Mouse (Mus musculus) kidney, postnatal 0 days (tissue): ENCODE data around the gene Sh3tc1. TPM values are rescaled to one million over a fixed set of nuclear protein-coding genes. Genes with fewer than 3 reads are reported as not detected.
A peak's percentile ranks its signal among the peaks of the same experiment; 100 is the strongest.

ENCODE experiments used
- ATAC-seq: fragments of 200-750 bp; cut with Nextera tagmentation; replicated peaks from 2 replicates; pipeline ENCODE4 v1.8.0; 2017; ENCODE audit warnings: low read depth, moderate number of reproducible peaks, moderate TSS enrichment, moderate library complexity; ENCODE audit not compliant: low FRiP score
- DNase-seq: peaks from one replicate; pipeline ENCODE4 v3.0.0-alpha.2; 2016; ENCODE audit warnings: low spot score
- H3K27ac ChIP-seq: fragments of 300-500 bp; sonication (generic); 2 replicates; pipeline ENCODE4 v1.5.1; 2014; ENCODE audit warnings: mild to moderate bottlenecking
- H3K27me3 ChIP-seq: fragments of 300-500 bp; sonication (generic); 2 replicates; pipeline ENCODE4 v1.6.1; 2014; ENCODE audit warnings: low read length, mixed read lengths; ENCODE audit not compliant: insufficient read depth
- H3K36me3 ChIP-seq: fragments of 300-500 bp; sonication (generic); 2 replicates; pipeline ENCODE4 v1.6.1; 2014; ENCODE audit warnings: low read length, mixed read lengths; ENCODE audit not compliant: insufficient read depth
- H3K4me1 ChIP-seq: fragments of 300-500 bp; sonication (generic); replicated peaks from 2 replicates; pipeline ENCODE4 v1.6.1; 2014; ENCODE audit warnings: antibody characterized with exemption, low read length, mixed read lengths; ENCODE audit not compliant: insufficient read depth
- H3K4me2 ChIP-seq: fragments of 300-500 bp; sonication (generic); 2 replicates; pipeline ENCODE4 v1.6.1; 2014; ENCODE audit warnings: mild to moderate bottlenecking, low read length, moderate library complexity, mixed read lengths
- H3K4me3 ChIP-seq: fragments of 300-500 bp; sonication (generic); replicated peaks from 2 replicates; pipeline ENCODE4 v1.5.1; 2014; ENCODE audit warnings: low read depth, low read length
- H3K9ac ChIP-seq: fragments of 300-500 bp; sonication (generic); 2 replicates; pipeline ENCODE4 v1.6.1; 2014; ENCODE audit warnings: low read depth, low read length
- H3K9me3 ChIP-seq: fragments of 300-500 bp; sonication (generic); replicated peaks from 2 replicates; pipeline ENCODE4 v1.6.1; 2016; ENCODE audit warnings: low read length, inconsistent platforms, mixed read lengths
- CTCF ChIP-seq: IDR thresholded peaks from 2 replicates; pipeline ENCODE4 v1.5.1; 2016; ENCODE audit warnings: antibody characterized with exemption, low read depth, mild to moderate bottlenecking, moderate library complexity
- WGBS: fragments of 180-500 bp; shearing (Covaris S2); extraction: QIAGEN DNeasy Blood & Tissue Kit; methylation state at CpG from one replicate; pipeline ENCODE4 v1.1.7; 2014; 5-methylcytosine and 5-hydroxymethylcytosine counted together
- polyA plus RNA-seq: library from polyadenylated mRNA; unstranded; fragments of >200 nt; fragmentation: Nextera tagmentation; extraction: Ambion mirVana; gene quantifications from 2 replicates; pipeline ENCODE4 v1.2.1, GENCODE M21; 2015

Sh3tc1 gene
- polyA plus RNA-seq, 1 experiment from 2014 or later, result 19.0 TPM

DNA sequence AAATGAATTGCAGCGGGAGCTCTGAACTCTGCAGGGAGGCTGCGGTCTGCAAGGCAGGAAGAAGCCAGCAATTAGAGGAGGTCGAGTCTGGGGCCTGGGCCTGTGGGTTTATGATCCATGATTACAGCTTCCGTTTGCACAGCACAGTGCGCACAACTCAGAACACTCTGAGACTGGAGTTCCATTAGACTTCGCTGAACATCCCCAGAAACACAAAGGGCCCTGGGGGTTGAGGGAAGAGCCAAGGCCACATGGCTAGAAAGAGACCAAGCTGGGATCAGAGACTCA is 34.3 kb upstream of the Sh3tc1 start:
- peak; percentile 55 for ATAC-seq
- no peaks in the 10 kb centered on the region for H3K36me3 ChIP-seq
- WGBS, result 4% methylated on average over 6 of the region's 6 CpGs
- H3K4me1 ChIP-seq, result 0 out of 2 replicates have a peak, but pooled peaks cover 5% of the 10 kb centered on the region
- no peak overlapping the region for H3K4me3 ChIP-seq
- peak; percentile 45 for DNase-seq
- no peak overlapping the region for H3K4me2 ChIP-seq
- H3K9me3 ChIP-seq, result no peaks in the 10 kb centered on the region
- no peak overlapping the region for H3K27ac ChIP-seq
- no peak for TF ChIP-seq CTCF
- no peak overlapping the region for H3K9ac ChIP-seq
- H3K27me3 ChIP-seq, result no peaks in the 10 kb centered on the region

DNA sequence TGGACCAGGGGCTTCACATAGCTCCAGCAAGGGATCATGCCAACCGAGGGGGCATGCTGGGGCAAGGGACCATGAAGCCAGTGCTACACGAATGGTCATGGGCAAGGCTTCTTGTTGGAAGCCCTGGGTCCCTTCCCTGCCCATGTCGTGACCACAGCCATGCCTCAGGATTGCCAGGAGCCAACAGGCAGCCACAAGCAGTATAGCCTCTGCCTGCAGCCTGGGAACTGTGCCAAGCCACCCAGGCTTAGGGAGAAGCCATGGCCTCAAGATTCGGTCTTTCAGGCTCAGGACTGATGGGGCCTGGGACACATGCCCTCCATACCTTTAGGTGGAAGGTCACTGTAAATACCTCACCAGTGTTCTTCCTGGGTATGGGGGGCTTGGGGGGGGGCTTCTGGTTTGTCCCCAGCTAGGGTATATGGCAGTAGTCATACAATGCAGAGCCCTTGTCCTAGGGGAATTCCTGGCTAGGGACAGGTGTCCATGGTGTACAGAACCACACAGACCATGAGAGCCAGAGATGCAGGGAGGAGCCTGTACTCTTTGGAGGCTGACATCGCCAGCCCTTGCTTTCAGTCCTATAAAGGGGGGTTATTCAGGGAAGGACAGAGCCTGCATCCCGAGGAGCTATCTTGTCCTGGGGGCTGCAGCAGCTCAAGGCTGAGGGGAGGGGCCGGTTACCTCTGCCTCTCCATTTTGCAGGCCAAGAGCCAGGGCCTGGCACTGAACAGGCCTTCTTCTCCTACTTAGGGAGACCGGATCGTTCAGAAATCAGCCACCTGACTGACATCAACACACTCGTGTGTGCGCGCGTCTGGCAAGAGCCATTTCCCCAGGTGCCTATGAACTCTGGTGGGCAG is 33.7 kb upstream of the Sh3tc1 start:
- Histone ChIP-seq H3K36me3 (no peaks in the 10 kb centered on the region), H3K9ac (no peak overlapping the region), H3K4me2 (no peak overlapping the region), H3K27me3 (no peaks in the 10 kb centered on the region), H3K4me1 (0 out of 2 replicates have a peak, but pooled peaks cover 5% of the 10 kb centered on the region), H3K27ac (no peak overlapping the region), H3K9me3 (no peaks in the 10 kb centered on the region), H3K4me3 (no peak overlapping the region)
- DNase-seq (no peak), ATAC-seq (0 out of 2 replicates have a peak, but pooled peaks have one; percentile 2)
- TF ChIP-seq CTCF, result no peak
- 45% methylated on average over 13 of the region's 13 CpGs for WGBS

DNA sequence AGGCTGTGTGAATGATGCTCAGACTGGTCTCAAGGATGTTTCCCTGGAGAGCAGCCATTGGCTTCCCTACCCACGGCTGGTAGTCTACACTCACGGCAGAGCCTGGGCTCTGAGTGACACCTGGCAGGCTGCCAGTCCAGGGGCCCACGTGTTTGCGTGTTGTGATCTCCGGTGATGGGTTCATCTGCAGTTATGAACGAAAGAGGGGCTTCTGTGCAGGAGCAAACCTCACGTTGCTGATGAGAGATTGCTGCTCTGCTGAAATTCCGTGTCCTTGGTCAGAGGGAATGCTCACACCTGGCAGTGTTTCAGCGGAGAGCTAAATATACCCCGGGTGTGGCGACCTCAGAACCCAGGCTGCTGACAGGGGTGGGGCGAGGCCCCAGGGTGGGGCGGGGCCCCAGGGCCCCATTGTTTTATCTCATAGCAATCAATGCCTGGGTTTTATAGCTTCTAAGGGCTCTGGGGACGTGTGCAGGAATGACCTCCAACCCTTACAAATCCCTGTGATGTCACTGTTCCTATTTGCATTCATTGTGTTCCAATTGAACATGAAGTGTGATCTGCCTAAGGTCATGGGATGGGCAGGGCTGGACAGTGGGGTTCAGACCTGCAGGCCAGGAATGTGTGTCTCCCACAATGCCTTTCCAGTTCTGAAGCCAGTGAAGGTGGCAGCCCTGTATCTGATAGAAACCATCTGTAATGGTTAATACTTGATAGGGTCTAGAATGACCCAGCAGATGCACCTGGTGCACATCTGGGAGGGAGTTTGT is 31.3 kb upstream of the Sh3tc1 start:
- H3K9me3 ChIP-seq, result no peaks in the 10 kb centered on the region
- no peak for TF ChIP-seq CTCF
- no peak overlapping the region for H3K27ac ChIP-seq
- no peak overlapping the region for H3K9ac ChIP-seq
- ATAC-seq (no peak), DNase-seq (no peak)
- no peak overlapping the region for H3K4me2 ChIP-seq
- WGBS, result 40% methylated on average over 14 of the region's 14 CpGs
- 0 out of 2 replicates have a peak, but pooled peaks cover 5% of the 10 kb centered on the region for H3K4me1 ChIP-seq
- no peaks in the 10 kb centered on the region for H3K27me3 ChIP-seq
- no peak overlapping the region for H3K4me3 ChIP-seq
- no peaks in the 10 kb centered on the region for H3K36me3 ChIP-seq

DNA sequence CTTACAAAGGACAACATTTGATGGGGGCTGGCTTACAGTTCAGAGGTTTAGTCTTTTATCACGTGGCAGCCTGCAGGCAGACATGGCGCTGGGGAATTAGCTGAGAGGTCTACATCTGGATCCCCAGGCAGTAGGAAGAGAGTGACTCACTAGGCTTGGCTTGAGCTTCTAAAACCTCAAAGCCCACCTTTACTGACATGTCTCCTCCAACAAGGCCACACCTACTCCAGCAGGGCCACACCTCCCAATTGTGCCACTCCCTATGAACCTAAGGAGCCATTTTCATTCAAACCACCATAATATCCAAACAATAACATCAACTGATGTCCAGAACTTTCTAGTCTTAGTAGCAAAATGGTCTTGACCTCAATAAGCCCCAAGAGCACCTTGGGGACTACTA is 30.5 kb upstream of the Sh3tc1 start:
- TF ChIP-seq CTCF, result no peak
- Histone ChIP-seq H3K4me3 (no peak overlapping the region), H3K4me1 (0 out of 2 replicates have a peak, but pooled peaks cover 5% of the 10 kb centered on the region), H3K9me3 (no peaks in the 10 kb centered on the region), H3K4me2 (no peak overlapping the region), H3K36me3 (no peaks in the 10 kb centered on the region), H3K27me3 (no peaks in the 10 kb centered on the region), H3K9ac (no peak overlapping the region), H3K27ac (no peak overlapping the region)
- ATAC-seq (no peak), DNase-seq (no peak)
- 81% methylated on average over 2 of the region's 2 CpGs for WGBS

DNA sequence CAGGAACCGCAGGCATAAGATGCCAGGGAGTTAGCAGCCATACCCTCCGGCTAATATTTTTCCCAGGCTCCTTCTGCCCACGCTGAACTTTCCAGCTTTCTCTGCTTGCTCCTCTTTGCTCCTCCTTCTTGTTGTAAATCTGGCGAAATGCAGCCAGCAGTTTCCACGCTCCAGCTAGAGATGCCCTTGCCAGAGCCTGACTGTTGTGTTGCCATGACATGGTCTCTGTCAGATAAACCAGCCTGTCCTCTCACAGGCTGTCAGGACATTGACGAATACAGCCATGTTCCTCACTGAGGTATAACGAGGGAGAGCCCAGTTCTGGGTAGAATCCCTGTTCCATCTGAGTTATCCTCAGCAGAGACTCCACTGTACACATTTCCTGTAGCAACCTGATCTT is 29.2 kb upstream of the Sh3tc1 start:
- no peak overlapping the region for H3K9ac ChIP-seq
- H3K27ac ChIP-seq, result no peak overlapping the region
- H3K9me3 ChIP-seq, result no peaks in the 10 kb centered on the region
- no peak for TF ChIP-seq CTCF
- no peak for ATAC-seq
- H3K4me3 ChIP-seq, result no peak overlapping the region
- no peak for DNase-seq
- no peak overlapping the region for H3K4me2 ChIP-seq
- 79% methylated on average over 7 of the region's 7 CpGs for WGBS
- no peaks in the 10 kb centered on the region for H3K4me1 ChIP-seq
- H3K27me3 ChIP-seq, result no peaks in the 10 kb centered on the region
- H3K36me3 ChIP-seq, result no peaks in the 10 kb centered on the region

DNA sequence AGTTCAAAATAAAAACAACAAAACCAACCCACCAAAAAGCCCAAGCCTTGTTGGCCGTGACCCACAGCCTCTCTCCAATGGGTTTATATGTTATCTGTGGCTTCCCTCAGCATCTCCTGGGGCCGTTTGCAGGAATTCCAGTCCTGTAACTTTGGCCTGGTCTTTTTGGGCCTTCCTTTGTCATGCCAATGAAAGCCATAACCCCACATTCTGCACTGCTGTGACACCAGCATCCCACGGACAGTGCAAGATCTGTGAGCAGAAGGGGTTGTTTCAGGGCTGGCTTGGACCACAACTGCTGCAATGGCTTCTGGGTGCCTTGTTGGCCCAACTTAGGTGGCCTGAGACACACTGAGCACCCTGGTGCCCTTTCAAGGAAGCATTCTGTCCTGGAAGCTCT is 28.7 kb upstream of the Sh3tc1 start:
- DNase-seq (no peak), ATAC-seq (no peak)
- Histone ChIP-seq H3K4me1 (no peaks in the 10 kb centered on the region), H3K9ac (no peak overlapping the region), H3K27ac (no peak overlapping the region), H3K4me2 (no peak overlapping the region), H3K4me3 (no peak overlapping the region), H3K36me3 (no peaks in the 10 kb centered on the region), H3K9me3 (no peaks in the 10 kb centered on the region), H3K27me3 (no peaks in the 10 kb centered on the region)
- TF ChIP-seq CTCF, result no peak
- WGBS, result 68% methylated on average over 3 of the region's 3 CpGs
